Mouse (Mus musculus) kidney, adult 11 months (tissue): ENCODE results near the gene Abca7.
"Not testable (repeated sequence)": the region's sequence is repeated elsewhere in the genome, so short reads cannot be mapped to it uniquely, and the experiment has no call there.

Experiments used
- DNase-seq: peaks from one replicate; pipeline ENCODE4 v3.0.0; 2022

Abca7 gene

DNA sequence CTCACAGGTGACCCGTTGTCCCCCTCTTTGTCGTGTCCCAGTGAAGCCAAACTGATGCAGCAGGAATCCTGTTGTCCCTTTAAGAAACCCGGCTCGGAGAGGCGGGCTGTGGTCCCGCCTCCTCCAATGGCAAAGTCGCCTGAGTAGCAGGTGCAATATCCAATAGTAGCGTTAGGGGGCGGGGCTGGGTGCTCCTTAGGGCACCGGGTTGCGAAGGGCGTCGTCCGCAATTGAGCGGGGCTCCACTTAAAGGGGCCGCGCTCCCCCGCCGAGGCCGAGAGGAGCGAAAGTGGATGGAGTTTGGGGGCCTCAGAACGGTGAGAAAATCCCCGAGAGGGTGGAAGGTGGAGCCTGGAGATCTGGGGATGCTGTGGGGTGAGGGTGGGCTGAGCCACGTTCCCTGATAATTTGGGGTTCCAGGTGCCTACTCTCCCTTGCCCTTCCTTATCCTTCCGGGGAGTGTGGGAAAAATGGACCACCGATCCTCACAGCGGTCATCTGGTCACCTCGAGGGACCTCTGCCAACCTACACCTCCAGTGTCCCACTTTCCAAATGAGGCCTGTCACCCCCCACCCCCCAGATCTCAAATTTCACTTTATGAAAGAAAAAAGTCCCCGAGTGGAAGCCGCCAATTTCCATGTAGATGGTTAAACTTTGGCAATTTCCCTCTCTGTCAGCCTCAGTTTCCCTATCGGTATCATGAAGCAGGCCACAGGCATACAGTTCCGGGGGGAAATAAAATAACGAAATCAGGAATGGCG, at the start of gene Abca7:
TSS of gene Abca7 (plus strand) at position 223 of the 762 bp plus-strand sequence.
- peak; percentile 93 for DNase-seq

DNA sequence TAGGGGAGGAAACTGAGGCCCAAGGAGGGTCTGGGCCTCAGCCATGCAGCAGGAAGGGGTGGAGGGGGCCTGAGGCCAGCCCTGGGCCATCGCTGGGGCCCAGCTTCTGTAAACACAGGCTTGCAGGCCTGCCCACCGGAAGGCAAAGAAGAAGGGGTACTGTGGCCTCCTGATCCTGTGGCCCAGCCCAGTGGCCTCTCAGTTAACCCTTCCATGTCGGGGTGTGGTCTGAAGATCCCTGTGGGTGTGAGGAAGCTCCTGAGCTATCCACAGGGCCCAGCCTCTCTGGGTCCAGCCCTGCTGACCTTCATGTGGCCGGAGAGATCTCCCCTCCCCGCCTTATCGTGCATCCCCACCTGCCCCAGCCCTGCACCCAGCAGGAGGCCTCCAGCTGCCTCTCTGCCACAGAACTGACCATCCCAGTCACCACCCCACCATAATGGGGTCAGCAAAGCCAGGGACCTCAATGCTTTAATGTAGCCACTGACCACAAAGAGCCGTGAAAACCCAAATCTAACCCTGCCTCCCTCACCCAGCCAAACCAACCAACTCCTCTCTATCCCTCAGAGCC, 49.5 kb upstream of the Abca7 start:
- DNase-seq, result no peak

DNA sequence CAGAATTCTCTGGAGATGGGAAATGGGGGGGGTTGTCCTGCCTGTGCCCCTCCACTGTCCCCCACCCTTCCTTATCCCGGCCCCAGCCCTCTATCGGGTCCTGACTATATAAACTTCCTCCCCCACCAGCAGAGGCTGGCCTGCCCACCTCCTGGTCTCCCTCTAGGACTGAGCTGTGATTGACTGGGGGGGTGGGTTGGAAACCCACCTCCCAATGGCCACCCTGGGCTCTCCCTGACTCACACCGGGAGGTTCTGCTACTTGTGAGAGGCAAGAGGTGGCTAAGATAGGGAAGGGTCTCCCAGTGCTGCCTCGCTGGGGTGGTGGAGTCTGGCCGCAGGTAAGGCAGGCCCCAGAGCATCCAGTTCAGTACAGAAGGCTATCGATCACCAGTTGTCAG, 48.8 kb upstream of the Abca7 start:
- DNase-seq, result no peak

DNA sequence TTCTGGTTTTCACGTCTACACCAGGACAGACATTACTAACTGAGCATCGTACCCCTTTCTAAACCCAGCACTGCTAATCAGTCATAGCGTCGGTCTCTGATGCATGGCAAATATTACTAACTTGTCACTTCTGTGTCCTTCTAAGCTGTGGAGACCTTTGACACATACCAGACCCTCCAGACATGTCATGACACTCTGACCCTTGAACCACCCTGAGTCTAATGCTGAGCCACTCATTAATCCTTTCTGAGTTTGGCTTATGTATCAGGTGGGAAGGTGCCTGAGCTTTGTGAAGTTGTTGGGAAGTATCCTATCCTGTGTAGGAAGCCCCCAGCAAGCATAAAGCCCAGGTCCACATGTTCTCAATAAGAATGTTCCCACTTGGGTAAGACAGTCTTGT, 46.4 kb upstream of the Abca7 start:
- no peak for DNase-seq

DNA sequence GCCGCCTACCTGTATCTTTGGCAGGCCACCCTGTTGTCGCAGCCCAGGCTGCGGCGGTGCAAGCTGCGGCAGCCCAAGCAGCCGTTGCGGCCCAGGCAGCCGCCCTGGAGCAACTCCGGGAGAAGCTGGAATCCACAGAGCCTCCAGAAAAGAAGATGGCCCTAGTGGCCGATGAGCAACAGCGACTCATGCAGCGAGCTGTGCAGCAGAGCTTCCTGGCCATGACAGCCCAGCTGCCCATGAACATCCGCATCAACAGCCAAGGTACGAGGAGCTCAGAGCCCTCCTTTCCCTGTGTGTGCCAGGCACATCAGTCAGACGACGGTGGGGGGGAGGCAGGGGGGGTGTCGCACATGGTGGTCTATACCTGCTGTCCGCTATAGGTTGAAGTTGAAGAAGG, 45.6 kb upstream of the Abca7 start:
- no peak for DNase-seq

DNA sequence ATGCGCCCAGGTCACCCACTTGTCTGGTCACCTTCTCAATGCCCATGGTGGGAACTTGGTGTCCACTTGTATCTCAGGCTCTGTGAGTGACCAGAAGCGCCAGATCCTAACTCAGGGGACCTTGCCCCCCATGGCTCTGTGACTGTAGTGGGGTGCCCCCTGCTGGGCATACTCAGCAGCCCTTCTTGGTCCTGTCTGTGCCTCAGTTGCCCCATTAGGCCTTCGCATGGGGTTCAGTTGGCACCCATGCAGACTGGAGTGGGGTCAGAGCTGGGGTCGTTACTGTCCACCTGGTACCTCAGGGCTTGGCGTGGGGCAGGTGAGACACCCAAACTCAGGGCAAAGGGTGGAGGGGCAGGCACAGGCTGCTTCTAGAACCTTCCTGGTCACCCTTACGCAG, 42.3 kb upstream of the Abca7 start:
- DNase-seq, result no peak

DNA sequence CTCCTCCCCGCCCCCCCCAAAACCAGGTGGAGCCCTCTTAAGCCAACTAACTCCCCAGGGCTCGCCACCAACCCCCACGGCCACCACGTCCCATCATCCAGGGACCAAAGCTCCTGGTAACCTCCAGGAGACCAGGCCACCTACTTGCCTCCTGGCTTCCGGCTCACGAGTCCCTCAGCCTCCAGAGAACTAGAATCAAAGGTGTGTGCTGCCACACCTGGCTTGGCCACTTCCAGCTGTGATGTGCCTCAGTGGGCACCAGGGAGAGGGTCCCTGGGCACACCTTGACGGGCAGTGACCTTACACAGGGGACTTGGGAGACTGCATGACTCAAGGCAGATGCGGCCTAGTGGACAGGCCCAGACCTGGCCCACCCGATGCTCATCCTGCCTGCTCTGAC, 40.6 kb upstream of the Abca7 start:
- DNase-seq, result no peak

DNA sequence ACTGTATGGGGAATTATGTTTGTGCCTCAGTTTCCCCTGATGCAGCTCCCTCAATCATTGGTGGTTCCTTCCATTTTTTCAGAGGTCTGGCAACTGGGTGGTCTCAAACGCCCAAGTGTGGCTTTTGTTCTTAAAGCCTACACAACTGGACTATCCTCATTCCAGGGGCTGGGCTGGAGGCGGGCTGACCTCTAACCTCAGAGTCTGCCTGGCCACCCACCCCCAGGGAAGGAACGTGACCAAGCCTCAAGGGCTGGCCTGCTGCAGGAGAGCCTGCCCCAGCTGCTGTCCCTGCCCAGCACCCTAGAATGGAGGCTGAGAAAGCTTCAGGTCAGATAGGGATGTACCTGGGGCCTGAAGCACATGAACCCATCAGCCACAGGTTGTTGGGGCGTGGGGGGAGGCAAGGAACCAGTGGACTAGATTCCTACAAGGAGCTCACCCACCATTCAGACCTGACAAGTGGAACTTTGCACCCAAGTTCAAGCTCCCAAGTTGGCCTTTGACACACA, 39.6 kb upstream of the Abca7 start:
- no peak for DNase-seq

DNA sequence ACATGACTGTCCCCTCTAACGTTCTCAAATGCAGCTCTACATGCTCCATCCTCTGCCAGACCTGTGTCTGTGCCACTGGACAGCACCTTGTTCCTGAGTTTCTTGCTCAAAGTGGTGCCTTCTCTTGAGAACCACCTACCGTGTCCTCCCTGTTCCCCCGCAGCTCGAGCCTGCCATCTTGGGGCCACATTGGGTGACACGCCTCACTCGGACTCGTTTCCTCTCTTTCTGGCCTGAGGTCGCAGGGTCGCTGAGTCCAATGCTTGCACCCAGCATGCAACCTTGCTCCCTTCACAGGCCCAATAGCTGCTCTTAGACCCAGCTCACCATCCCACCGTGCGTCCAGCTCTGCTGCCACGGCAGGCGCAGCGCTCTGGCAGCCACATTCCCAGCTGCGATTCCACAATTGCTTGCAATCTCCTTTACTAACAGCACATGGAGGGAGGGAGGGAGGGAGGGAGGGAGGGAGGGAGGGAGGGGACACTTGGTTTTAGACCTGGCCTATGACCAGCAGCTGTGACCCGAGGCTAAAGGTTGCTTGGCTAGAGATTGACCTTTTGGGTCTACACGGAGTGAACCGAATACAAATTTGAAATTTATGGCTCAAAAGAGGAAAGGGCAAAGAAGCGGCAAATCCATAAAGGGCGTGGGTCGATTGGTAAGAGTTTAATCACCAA, 38.0 kb upstream of the Abca7 start:
- DNase-seq, result peak; percentile 88

DNA sequence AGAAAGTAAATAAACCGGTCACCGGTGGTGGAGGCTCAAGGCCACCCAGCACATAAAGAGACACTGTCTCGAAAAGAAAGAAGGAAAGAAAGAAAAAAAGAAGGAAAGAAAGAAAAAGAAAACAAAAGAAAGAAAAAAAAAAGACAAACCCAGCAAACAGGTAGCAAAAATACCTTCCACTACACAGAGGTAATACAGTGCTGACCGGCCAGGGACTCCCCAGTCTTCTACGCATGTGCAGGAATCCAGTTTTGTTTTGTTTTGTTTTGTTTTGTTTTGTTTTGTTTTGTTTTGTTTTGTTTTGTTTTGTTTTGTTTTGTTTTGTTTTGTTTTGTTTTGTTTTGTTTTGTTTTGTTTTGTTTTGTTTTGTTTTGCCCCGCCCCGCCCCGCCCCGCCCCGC, 36.9 kb upstream of the Abca7 start:
- DNase-seq, result not testable (repeated sequence)

DNA sequence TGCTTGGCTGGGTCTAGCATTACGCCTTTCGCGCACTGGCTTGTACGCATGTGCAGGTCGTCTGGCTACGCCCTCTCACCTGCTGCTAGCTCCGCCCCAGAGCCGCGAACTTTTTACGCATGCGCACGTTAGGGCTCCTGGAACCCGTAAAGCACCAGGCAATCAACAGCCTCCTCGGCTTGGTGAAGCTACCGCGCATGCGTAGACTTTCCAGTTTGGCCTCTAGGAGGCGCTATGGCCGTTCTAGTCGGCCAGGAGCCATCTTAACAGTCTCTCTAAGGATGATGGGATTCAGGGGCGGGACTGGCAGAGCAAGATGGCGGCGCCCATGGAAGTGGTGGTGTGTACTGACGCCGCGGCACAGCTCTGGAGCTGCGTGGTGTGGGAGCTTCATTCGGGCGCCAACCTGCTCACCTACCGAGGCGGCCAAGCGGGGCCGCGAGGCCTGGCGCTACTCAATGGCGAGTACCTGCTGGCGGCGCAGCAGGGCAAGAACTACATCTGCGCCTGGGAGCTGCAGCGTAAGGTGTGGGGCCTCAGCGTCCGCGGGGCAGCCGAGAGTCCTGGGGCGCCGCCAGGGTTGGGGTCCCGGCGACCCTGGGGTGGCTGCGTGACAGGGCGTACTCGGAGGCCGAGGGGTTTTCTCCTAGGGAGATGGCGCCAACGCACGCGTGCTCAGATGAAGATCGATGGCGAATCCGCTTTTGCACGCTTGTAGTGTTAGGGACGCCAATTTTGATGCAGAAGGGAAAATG, 36.3 kb upstream of the Abca7 start, which contains the start of gene Wdr18:
TSS of gene Wdr18 (plus strand) at position 306 of the 755 bp plus-strand sequence.
- DNase-seq, result peak; percentile 100

DNA sequence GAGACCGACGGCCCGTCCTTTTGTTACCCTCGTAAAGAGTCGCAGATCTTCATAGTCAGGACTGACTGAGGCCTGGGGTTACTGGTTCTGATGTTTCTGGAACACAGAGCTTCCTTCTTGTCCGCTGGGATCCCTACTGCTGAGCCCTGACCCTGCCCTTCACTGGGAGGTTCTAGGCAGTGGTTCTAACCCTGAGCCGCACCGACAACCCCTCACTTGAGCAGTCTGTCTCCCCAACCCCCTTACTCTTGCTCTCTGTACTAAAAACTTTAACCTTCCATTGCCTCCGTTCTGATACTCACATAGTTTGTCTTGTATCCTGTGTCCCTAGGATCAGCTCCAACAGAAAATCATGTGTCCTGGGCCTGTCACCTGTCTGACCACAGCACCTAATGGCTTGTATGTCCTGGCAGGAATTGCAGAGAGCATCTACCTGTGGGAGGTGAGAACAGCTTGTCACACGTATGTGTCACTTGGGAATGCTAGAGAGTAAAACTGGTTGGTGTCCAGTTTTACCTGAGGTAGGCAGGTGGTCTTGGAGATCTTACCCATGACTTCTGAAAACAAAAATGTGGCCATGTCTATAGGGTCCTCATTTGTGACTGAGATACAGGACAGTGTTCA, 35.5 kb upstream of the Abca7 start:
- DNase-seq, result no peak

DNA sequence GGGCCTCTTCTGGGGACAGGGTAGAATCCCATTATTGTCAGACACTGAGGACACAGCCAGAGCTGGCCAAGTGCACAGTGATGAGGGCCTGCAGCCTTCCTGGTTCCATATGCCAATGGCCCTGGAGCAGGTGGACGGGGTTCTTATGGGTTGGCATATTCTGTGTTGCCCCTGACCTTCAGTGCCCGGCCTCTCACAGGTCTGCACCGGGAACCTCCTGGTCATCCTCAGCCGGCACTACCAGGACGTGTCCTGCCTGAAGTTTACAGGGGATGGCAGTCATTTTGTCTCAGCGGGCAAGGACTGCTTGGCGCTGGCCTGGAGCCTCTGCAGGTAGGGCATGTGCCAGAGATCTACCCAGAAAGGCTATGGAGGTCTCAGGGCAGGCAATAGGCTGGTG, 31.6 kb upstream of the Abca7 start:
- no peak for DNase-seq

DNA sequence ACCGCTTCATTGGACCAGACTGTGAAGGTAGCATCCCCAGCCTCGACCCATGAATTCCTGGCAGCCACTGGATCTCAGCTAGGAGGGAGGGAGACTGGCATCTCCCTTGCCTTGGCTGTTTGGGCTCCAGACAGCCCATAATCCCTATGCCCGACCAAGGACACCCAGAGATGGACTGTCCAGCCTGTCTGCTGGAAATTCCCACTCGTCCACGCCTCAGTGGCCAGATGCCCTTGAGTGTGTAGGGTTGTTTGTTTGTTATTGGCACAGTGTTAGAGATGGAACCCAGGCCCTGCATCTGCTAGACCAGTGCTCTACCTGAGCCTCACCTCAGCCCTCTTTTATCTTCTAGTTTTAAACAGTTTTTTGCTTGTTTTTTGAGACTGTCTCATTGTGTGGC, 31.0 kb upstream of the Abca7 start:
- DNase-seq, result no peak

DNA sequence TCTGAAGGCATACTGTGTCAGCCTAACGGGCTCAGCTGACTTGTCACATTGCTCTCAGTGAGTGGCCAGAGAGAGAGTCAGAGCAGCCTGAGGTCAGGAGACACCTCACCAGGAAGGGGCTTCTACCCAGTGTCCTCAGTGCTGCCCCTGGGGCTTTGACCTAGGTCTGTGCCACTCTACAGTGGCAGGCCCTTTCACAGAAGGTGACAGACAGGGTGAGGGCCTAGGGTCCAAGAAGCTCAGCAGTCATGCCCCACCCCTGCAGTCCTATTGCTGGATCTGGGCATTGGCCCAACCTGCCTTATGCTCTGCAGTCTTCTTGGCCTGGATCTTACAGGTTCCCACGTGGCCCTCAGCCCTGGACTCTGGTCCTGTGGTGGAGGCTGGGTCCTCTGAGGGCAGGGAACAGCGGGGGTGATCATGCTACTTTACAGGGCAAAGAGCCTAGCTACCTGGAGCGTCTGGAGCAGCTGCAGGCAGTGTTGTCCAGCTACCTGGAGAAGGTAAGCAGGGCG, 29.4 kb upstream of the Abca7 start:
- peak; percentile 95 for DNase-seq

DNA sequence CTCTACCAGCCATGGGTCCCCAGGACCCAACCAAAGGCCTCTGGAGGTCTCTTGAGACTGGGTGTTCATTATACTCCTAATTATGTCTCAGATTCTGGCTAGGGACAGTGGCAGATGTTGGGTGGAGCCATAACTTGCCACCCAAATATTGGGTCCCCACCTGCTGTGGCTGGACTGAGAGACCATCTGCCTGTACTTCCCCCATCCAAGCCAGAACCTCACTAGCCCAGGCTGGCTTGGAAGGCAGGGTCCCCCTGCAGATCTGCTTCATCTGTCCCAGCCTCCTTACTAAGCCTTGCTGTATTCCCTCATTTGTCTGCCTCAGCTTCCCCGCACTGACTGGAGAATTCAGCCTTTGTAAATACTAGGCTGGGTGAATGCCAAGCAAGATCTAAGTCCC, 28.1 kb upstream of the Abca7 start:
- DNase-seq, result no peak

DNA sequence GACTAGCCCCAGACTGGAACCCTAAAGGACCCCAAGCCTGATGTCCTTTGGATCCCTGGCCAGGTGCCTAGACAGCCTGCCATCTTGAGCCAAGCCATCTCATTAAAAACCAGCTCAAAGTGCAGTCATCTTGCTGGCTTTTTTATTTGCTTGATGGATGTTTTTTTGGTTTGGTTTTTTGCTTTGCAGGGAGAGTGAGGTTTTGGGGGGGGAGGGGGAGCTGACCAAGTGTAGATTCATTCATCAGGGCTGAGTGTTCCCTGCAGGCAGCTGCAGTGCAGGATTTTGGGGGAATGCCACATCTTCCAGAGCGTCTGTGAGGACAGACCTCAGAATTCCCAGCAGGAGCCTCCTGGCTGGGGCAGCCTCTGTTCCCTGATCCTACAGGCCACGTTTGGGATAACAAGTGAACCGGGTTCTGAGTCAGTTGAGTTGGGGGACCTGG, 27.1 kb upstream of the Abca7 start:
- DNase-seq, result peak; percentile 69

DNA sequence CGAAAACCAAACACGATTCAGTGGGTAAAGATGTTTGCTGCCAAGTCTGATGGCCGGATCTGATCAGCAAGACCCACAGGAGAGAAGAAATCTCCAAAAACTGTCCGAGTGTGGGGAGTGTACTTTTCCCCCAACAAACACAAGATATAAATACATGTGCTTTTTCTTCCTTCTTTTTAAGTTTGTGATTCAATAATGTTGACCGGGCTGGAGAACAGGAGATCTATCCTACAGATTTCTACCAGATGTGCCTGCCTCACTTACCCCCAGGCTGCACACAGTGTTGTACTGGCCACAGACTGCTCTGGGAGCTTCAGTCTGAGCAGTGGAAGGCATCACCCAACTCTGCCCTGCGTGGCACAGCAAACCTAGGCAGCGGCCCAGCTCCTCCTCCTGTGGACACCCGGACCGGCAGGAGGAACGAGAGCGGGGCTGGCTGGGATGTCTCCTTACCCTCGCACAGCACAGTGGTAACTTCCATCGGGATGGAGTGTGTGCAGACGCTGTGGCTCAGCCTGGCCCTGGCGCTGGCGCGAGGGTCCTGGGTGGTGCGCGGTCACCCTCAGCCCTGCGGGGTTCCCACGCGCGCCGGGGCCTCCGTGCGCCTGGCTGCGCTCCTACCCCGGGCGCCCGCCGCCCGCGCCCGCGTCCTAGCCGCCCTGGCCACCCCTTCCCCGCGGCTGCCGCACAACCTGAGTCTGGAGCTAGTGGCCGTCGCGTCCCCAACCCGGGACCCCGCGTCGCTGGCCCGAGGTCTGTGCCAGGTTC, 25.7 kb upstream of the Abca7 start, which contains the start of gene Grin3b:
TSS of gene Grin3b (plus strand) at position 301 of the 768 bp plus-strand sequence.
- no peak for DNase-seq

DNA sequence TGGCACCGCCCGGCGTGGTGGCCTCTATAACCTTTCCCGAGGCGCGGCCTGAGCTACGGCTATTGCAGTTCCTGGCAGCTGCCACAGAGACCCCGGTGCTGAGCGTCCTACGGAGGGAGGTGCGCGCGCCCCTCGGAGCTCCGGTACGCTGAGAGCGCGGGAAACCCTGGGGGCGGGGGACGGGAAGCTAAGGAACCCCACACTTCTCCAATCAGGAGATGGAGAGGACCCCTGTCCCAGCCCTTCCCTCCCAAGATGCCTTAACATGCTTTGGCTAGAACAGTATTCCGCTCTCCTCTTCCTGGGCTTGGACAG, 25.2 kb upstream of the Abca7 start:
- no peak for DNase-seq

DNA sequence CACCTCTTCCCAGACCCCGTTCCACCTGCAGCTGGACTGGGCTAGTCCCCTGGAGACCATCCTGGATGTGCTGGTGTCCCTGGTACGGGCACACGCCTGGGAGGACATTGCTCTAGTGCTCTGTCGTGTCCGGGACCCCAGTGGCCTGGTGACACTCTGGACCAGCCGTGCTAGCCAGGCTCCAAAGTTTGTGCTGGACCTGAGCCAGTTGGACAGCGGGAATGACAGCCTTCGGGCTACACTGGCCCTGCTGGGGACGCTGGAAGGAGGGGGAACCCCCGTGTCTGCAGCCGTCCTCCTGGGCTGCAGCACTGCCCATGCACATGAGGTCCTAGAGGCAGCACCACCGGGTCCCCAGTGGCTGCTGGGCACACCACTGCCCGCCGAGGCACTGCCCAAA, 23.5 kb upstream of the Abca7 start:
- DNase-seq, result no peak

DNA sequence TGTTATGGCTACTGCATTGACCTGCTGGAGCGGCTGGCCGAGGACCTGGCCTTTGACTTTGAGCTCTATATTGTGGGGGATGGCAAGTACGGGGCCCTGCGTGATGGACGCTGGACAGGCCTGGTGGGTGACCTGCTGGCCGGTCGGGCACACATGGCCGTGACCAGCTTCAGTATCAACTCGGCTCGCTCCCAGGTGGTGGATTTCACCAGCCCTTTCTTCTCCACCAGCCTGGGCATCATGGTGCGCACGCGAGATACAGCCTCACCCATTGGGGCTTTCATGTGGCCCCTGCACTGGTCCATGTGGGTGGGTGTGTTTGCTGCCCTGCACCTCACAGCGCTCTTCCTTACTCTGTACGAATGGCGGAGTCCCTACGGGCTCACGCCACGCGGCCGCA, 22.2 kb upstream of the Abca7 start:
- DNase-seq, result no peak

DNA sequence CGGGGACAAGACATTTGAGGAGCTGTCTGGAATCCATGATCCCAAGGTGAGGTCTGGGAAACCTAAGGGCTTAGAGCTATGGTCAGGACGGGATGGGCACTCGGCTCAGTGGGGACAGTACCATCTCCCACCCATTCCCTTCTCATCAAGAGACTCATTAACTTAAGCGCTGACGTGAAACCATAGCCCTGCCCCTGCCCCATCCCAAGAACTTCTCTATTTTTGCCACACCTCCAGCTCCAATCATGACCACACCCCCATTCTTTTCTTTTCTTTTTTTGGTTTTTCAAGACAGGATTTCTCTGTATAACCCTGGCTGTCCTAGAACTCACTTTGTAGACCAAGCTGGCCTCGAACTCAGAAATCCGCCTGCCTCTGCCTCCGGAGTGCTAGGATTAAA, 21.6 kb upstream of the Abca7 start:
- no peak for DNase-seq
